Mouse (Mus musculus) adrenal gland, postnatal 36 days (tissue): ENCODE measurements at regions not wholly inside any gene's neighbourhood (a gene's known extent, or its start where the extent isn't known, plus 50 kb on each side); places are given as distances from the start of the nearest gene placed in this dataset.

ENCODE experiments used
- DNase-seq, 2 experiments: peaks; one replicate each; pipeline ENCODE4 v3.0.0; 2021; ENCODE audit warnings: mixed read lengths in 1 of 2

- DNase-seq = no peak
Measured at GRCm38 (mm10) chr13:102258207-102258606, 435.2 kb upstream of the Cd180 start.

- DNase-seq = no peak
Measured at GRCm38 (mm10) chr13:102273818-102274217, 419.5 kb upstream of the Cd180 start.

GRCm38 (mm10) chr13:102275296-102275695 lies 418.1 kb upstream of the Cd180 start:
- no peak for DNase-seq

GRCm38 (mm10) chr13:102276885-102277284 lies 416.5 kb upstream of the Cd180 start:
- no peak for DNase-seq

- DNase-seq = no peak
Measured at GRCm38 (mm10) chr13:102280198-102280597, 413.2 kb upstream of the Cd180 start.

- DNase-seq = no peak
Measured at GRCm38 (mm10) chr13:102294451-102294850, 398.9 kb upstream of the Cd180 start.

GRCm38 (mm10) chr13:102295079-102295478 lies 398.3 kb upstream of the Cd180 start:
- DNase-seq = no peak

GRCm38 (mm10) chr13:102307983-102308382 lies 385.4 kb upstream of the Cd180 start:
- no peak for DNase-seq

GRCm38 (mm10) chr13:102312096-102312495 lies 381.3 kb upstream of the Cd180 start:
- DNase-seq = no peak

- DNase-seq = no peak
Measured at GRCm38 (mm10) chr13:102315921-102316692, 377.3 kb upstream of the Cd180 start.

GRCm38 (mm10) chr13:102318891-102319404 lies 374.4 kb upstream of the Cd180 start:
- DNase-seq = no peak

GRCm38 (mm10) chr13:102319453-102319852 lies 373.9 kb upstream of the Cd180 start:
- DNase-seq = peak in 1 of 2 experiments; percentile 2

- no peak for DNase-seq
Measured at GRCm38 (mm10) chr13:102323876-102324275, 369.5 kb upstream of the Cd180 start.

- no peak for DNase-seq
Measured at GRCm38 (mm10) chr13:102326003-102326402, 367.4 kb upstream of the Cd180 start.

GRCm38 (mm10) chr13:102326544-102326943 lies 366.8 kb upstream of the Cd180 start:
- no peak for DNase-seq

GRCm38 (mm10) chr13:102333667-102334066 lies 359.7 kb upstream of the Cd180 start:
- no peak for DNase-seq

- peak; percentile 42 to 64 for DNase-seq
Measured at GRCm38 (mm10) chr13:102334131-102334534, 359.2 kb upstream of the Cd180 start.

- no peak for DNase-seq
Measured at GRCm38 (mm10) chr13:102343236-102343635, 350.1 kb upstream of the Cd180 start.

GRCm38 (mm10) chr13:102344606-102345269 lies 348.6 kb upstream of the Cd180 start:
- DNase-seq = no peak

GRCm38 (mm10) chr13:102349493-102349892 lies 343.9 kb upstream of the Cd180 start:
- no peak for DNase-seq

- no peak for DNase-seq
Measured at GRCm38 (mm10) chr13:102352073-102352854, 341.1 kb upstream of the Cd180 start.

- DNase-seq = peak; percentile 18 to 47
Measured at GRCm38 (mm10) chr13:102355569-102355968, 337.8 kb upstream of the Cd180 start.
